Mouse (Mus musculus): Measurements from ENCODE around the gene Vamp8.
A peak's percentile ranks its signal among the peaks of the same experiment; 100 is the strongest.

The Vamp8 gene

DNA sequence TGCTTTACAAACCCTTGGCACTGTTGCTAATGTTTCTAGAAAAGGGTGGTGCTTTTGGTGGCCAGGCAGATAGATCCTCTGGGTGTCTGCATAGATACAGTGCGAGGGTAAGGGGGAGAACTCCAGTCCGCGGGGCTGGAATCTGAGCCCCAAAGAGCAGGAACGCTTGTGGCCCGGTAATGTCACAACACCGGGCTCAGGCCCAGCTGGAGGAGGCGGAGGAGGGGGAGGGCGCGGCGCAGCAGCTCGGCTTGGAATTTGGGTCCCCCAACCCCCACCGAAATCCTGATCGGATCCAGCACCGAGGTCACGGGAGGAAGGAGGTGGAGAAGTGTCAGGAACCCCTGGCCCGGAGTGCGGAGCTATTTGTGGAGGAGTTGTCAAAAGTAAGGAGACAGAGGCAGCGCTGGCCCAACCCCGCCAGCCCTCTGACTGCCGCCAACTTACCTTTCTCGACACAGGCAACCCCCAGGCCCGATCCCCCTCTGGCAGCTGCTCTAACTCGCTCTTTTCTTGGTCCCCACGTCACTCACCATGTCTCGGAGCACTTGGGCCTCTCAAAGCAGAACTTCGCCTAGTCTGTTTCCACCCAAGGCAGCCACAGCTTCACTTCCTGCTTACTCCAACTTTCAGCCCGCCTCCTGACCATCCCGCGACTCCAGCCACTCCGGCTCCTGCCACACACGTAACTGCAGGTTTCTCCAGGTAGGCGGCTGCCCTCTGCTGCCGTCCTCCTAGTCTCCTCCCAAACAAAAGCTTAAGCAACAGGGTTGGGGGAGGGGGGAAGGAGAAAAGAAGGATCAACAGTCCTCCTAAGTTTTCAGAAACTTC lies at the start of gene Vamp8:
Gene Vamp8, minus strand, starts transcription at position 763 of the 831 bp plus-strand sequence.
- DNase-seq (ENCODE audit: low spot score in 2 of 2): peak in 1 of 2 experiments; percentile 47

DNA sequence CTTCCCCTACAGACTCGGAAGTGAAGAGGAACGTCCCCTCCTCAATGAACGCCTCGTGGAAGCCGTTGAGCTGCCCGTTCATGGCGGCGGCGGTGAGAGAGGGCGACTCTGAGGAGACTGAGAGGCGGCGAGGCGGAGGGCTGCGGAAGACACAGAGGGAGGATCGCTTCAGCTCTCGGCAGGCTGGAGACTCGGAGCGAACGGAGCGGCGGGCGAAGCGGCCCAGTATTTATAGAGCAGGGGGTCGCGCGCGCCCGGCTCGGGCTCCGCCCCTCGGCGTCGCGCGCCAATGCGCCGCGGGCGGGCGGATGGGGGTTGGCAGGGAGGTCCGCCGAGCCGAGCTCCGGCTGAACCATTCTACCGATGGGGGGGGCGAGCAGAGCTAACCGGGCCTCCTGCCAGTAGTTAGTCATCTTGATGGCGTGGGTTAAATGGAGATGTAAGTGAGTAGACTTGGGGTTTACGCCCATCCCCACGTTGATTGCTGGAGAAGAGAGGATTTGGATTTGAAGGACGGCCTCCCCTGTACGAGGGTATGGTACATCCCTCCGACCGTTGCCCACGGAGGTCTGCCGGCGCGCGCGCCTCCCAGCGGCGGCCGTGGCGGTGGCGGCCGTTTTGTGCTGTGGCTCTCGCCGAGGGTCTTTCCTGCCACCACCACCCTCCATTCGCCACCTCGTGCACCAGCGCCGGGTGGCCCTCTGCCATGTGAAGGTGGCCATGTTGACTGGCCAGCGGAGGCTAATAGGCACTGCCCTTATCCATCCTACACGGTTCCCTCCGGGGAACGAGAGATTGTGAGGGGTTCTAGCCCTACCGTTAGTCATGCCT lies 49.1 kb upstream of the Vamp8 start, which contains the start of gene Mat2a:
Gene Mat2a, minus strand, starts transcription at position 204 of the 831 bp plus-strand sequence.
- peak; percentile 95 for DNase-seq (ENCODE audit: low spot score in 2 of 2)

DNA sequence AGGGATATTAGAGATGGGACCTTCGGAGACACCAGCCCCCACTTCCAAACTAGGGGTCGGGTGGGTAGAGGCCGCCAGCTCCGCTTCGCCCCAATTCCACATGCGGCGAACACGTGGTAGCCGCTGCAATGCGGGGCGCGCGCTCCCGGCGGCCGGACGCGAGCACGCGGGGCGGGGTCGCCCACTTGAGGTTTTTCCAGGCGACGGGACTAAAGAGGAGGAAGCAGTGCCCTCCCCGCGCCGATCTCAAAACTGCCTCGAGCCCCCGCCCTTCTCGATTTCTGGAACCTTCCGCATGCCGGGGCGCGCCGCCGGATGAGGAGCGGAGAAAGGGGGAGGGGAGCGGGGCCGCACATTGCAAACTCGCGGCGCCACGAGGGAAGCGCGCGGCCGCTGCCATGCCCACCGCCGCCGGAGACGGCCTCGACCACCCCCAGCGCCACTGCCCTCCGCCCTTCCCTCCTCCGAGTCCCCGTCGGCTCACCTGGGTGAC lies 48.4 kb upstream of the Vamp8 start:
- DNase-seq (ENCODE audit: low spot score in 2 of 2): peak; percentile 90 to 92

- no peak for DNase-seq (ENCODE audit: low spot score in 2 of 2)
Observed at GRCm38 (mm10) chr6:72438226-72438625, 47.7 kb upstream of the Vamp8 start.

DNA sequence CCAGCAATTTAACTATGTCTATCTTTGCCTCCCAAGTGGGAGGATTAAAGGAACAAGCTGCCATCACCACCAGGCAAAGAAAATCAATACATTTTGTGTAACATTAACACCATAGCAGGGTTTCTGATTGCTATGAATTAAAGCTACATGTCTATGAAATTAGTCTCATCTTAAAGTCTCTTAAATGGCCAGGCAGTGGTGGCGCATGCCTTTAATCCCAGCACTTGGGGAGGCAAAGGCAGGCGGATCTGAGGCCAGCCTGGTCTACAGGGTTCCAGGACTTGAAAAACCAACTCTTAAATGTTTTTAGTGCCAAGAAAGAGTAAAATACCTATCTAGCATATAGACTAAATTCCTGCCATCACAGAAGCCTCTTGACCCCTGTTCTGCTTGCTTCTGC lies 41.6 kb upstream of the Vamp8 start:
- no peak for DNase-seq (ENCODE audit: low spot score in 2 of 2)

DNA sequence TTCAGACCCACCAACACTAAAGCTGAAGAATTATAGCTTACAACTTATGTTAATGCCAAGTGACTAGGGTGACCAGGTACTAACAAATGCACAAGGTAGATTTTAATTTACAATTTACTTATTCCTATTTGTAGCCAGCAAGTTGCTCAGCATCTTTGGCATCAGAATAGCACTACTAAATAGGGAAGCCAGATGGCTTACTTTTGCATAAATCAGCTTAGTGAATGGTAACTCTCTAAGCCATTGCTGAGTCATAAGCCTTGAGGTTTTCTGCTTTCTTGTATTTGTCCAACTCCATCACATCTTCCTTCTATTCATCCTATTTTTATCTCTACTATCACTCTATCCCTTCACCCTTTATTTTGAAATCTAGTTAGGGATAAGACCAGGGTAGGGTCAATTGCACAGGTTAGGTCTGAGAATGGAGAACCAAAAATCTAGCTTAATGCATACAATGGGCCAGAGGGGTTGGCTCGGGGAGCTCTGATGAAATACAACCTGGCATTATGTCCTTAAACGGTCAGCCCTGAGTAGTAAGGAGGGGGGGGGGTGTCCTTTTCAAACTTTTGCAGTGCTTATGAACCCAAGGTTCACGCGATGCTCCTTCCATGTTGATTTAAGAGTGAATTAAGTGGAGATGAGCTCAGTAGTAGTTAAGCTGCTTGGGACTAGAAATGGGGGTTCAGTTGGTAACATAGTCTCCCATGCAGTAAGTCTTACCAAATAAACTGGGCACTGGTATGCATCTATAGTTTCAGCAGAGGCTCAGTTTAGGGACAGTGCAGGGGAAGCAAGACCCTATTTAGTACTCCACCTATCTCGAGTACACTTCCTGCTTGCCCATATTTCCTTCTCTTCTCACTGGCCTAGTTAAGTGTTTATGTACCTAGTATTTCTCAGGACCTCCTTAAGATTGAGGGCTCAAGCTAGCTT lies 40.8 kb upstream of the Vamp8 start:
- no peak for DNase-seq (ENCODE audit: low spot score in 2 of 2)

GRCm38 (mm10) chr6:72429061-72429842 lies 38.7 kb upstream of the Vamp8 start:
- DNase-seq (ENCODE audit: low spot score in 2 of 2): no peak

- DNase-seq (ENCODE audit: low spot score in 2 of 2): peak in 1 of 2 experiments; percentile 71
Observed at GRCm38 (mm10) chr6:72428036-72428435, 37.5 kb upstream of the Vamp8 start.

- no peak for DNase-seq (ENCODE audit: low spot score in 2 of 2)
Observed at GRCm38 (mm10) chr6:72425646-72426045, 35.1 kb upstream of the Vamp8 start.

DNA sequence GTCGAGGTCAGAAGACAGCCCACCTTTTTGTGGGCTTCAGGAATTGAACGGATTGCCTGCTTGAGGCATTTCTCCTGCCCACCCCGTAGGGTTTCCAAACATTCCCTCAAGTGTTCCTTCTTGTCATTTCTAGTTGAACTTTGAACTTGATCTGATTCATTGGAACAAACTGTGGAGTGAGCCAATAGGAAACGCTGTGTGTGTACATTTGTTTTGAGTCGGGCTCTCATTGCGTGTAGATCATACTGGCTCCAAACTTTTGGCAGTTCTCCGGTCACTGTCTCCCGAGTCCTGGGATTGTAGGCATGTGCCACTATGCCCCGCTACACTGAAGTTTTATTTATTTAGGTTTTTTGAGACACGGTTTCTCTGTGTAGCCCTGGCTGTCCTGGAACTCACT lies 30.4 kb upstream of the Vamp8 start:
- no peak for DNase-seq (ENCODE audit: low spot score in 2 of 2)

- DNase-seq (ENCODE audit: low spot score in 2 of 2): no peak
Observed at GRCm38 (mm10) chr6:72419806-72420205, 29.3 kb upstream of the Vamp8 start.

DNA sequence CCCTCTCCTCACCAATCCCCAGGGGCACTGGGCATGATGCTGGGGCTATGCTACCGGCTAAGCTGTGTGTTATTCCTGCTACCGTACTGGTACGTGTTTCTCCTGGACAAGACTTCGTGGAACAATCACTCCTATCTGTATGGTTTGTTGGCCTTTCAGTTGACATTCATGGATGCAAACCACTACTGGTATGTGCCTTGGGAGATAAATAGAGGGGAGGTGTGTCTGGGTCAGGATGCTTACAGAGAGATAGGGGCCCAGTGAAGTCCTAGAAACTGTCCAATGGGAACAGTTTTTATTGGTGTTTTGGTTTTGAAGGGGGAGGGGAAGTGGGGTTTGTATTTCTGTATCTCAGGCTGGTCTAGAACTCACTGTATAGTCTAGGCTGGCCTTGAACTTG lies 27.8 kb upstream of the Vamp8 start:
- DNase-seq (ENCODE audit: low spot score in 2 of 2): no peak

- no peak for DNase-seq (ENCODE audit: low spot score in 2 of 2)
Observed at GRCm38 (mm10) chr6:72415964-72416772, 25.7 kb upstream of the Vamp8 start.

- no peak for DNase-seq (ENCODE audit: low spot score in 2 of 2)
Observed at GRCm38 (mm10) chr6:72415181-72415580, 24.7 kb upstream of the Vamp8 start.

DNA sequence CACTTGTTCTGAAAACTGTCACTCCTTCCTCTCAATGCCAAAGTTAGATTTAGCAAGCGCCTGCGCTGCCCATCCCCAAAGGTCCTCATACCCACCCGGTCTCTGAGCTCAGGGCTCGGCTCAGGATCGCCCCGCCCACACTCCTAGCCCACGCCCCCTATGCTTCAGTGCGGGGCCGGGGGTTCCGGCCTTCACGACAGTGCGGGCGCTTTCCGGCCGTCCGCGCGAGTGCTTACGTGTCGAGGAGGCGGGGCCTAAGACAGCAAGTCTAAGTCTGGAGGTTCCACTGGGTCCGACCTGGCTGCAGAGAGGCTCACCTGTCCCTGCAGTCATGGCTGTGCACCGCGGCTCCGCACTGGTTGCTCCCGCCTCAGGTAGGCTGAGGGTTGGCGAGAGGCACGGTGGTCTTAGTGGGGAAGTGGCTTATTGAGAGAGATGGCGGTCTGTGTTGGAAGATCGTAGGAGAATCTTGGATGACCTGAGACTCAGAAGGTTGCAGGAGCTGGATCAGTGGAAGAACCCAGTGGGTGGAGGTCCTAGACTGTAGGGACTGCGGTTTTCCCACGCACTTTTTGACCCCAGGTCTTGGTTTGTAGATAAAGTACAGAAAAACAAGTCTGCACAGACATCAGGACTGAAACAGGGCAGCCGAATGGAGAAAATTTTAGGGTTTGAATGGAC lies 23.7 kb upstream of the Vamp8 start, which contains the start of gene Ggcx:
Gene Ggcx, plus strand, starts transcription at position 233 of the 681 bp plus-strand sequence.
- peak; percentile 86 to 92 for DNase-seq (ENCODE audit: low spot score in 2 of 2)

DNA sequence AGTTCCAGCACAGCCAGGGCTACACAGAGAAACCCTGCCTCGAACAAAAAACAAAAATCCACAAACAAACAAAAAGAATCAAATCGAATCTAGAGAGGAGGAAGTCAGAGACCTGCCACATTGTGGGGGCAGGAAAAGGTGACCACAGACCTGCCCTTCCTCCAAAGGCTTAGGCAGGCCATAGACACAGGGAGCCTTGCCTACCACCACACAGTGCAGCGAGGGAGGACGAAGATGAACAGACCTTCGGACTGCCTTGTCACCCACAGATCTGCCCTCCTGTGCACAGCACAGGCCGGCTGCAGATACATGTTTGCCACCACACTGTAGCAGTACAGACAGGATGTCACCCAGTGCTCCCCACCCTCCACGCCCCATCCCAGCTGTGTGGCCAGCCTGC lies 20.0 kb upstream of the Vamp8 start:
- DNase-seq (ENCODE audit: low spot score in 2 of 2): no peak

DNA sequence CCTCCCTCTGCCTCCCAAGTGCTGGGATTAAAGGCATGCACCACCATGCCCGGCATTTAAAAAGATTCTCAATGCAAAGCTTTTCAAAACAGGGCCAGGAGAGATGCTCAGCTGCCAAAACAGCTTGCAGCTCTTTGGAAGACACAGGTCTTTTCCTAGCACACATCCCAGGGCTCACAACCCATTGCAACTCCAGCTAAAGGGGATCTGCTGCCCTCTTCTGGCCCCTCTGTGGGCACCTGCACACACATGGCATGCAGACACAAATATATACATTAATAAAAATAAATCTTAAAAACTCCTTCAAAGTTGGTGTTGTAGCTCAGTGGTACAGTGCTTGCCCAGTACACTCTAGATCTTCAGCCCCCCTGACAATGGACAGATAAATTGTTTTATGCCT lies 19.5 kb upstream of the Vamp8 start:
- DNase-seq (ENCODE audit: low spot score in 2 of 2): no peak

- DNase-seq (ENCODE audit: low spot score in 2 of 2): peak in 1 of 2 experiments; percentile 47
Observed at GRCm38 (mm10) chr6:72409567-72409966, 19.1 kb upstream of the Vamp8 start.

DNA sequence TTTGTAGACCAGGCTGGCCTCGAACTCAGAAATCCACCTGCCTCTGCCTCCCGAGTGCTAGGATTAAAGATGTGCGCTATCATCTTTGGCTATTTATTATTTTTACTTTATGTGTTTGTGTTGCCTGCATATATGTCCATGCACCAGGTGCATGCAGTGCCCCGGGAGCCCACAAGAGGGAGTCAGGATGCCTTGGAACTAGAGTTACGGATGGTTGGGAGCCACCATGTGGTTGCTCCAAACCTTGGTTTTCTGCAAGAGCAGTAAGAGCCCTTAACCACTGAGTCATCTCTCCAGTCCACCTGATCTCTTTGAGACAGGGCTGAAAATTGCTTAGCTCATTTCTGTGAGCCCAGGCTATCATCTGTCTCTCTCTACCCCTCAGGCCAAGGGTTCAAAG lies 16.6 kb upstream of the Vamp8 start:
- peak in 1 of 2 experiments; percentile 75 for DNase-seq (ENCODE audit: low spot score in 2 of 2)
